ENCODE assay signal across 8 mouse cellular contexts in genomic region chr12:31967536-31967935, GRCm38 (mm10). TPM values are rescaled to one million over a fixed set of nuclear protein-coding genes. Genes with fewer than 3 reads are reported as not detected.
DNase-seq lines count a peak whose midpoint lies in the region; ATAC-seq and TF ChIP-seq lines count a peak whose summit lies in the region.

No protein-coding gene starts in this region.

- TF ChIP-seq CTCF in Patski (IDR thresholded peaks at IDR 0.05) = peak; percentile 73

- H3K36me3 ChIP-seq in liver, embryonic 12.5 days = peaks cover 80% of the 10 kb centered on the region
- peaks cover 5% of the 10 kb centered on the region; the same call in 1 of the 2 replicates for H3K36me3 ChIP-seq in liver, embryonic 11.5 days (ENCODE audit: control insufficient read depth, insufficient read depth, low read length)
- peaks cover 25% of the 10 kb centered on the region for H3K36me3 ChIP-seq in embryonic facial prominence, embryonic 10.5 days (replicated peaks)

- no peak for ATAC-seq in liver, embryonic 12.5 days
- no peak for ATAC-seq in liver, embryonic 11.5 days (replicated peaks; ENCODE audit: low FRiP score)
- ATAC-seq in Patski = no peak
- ATAC-seq in inflammation-experienced regulatory T-cells, adult 6 months = peak; percentile 100

- in situ Hi-C loops in Patski (cut with MboI; ENCODE audit: low pct_unique_long_range_greater_than_20kb) = loop anchor here (5.0 kb wide), 2 partner anchors 180 to 280 kb away; no protein-coding TSS in a partner anchor

- 3% methylated on average over 2 of the region's 2 CpGs for WGBS in liver, embryonic 12.5 days (ENCODE audit: insufficient replicate concordance)
- 9% methylated on average over 2 of the region's 2 CpGs for WGBS in liver, embryonic 11.5 days
- 14% methylated on average over 2 of the region's 2 CpGs for WGBS in embryonic facial prominence, embryonic 10.5 days

- peak overlapping the region; percentile 92 for H3K27ac ChIP-seq in liver, embryonic 12.5 days
- H3K27ac ChIP-seq in liver, embryonic 11.5 days (ENCODE audit: low read depth, low read length) = no peak overlapping the region
- no peak overlapping the region for H3K27ac ChIP-seq in embryonic facial prominence, embryonic 10.5 days (replicated peaks)

- no peak for DNase-seq in liver, embryonic 11.5 days (ENCODE audit: low spot score)
- DNase-seq in Patski (ENCODE audit: low read depth, low spot score) = no peak
- DNase-seq in embryonic facial prominence, embryonic 10.5 days (ENCODE audit: low spot score) = peak; percentile 28
- DNase-seq in lung, postnatal 14 days = peak; percentile 49
- peak; percentile 20 to 63 for DNase-seq in spleen, postnatal 36 days (ENCODE audit: low spot score in 2 of 2)
- DNase-seq in layer of hippocampus, postnatal 25 days (ENCODE audit: extremely low spot score in 1 of 2, low spot score in 1 of 2) = no peak

- H3K27me3 ChIP-seq in liver, embryonic 12.5 days (replicated peaks) = no peaks in the 10 kb centered on the region
- no peaks in the 10 kb centered on the region for H3K27me3 ChIP-seq in liver, embryonic 11.5 days (replicated peaks; ENCODE audit: control insufficient read depth, insufficient read depth, low read length)
- H3K27me3 ChIP-seq in Patski = no peaks in the 10 kb centered on the region
- no peaks in the 10 kb centered on the region for H3K27me3 ChIP-seq in embryonic facial prominence, embryonic 10.5 days (replicated peaks; ENCODE audit: low read depth, poor library complexity, severe bottlenecking)

- CTCF ChIA-PET in Patski (lab: Charles Lee) = interaction anchor here (1.1 to 1.5 kb wide), 2 partner anchors 177 to 279 kb away, joined by 3 to 4 read pairs; no protein-coding TSS in a partner anchor

- POLR2A ChIA-PET in Patski (lab: Charles Lee) = no interaction called here

- no peak overlapping the region for H3K9ac ChIP-seq in liver, embryonic 12.5 days
- no peak overlapping the region for H3K9ac ChIP-seq in liver, embryonic 11.5 days (ENCODE audit: low read depth, low read length)

- no peak overlapping the region for H3K4me2 ChIP-seq in liver, embryonic 12.5 days
- H3K4me2 ChIP-seq in liver, embryonic 11.5 days = no peak overlapping the region

- peaks cover 31% of the 10 kb centered on the region for H3K4me1 ChIP-seq in liver, embryonic 12.5 days
- peaks cover 12% of the 10 kb centered on the region for H3K4me1 ChIP-seq in liver, embryonic 11.5 days (replicated peaks; ENCODE audit: control insufficient read depth, insufficient read depth, low read length)
- no peaks in the 10 kb centered on the region for H3K4me1 ChIP-seq in embryonic facial prominence, embryonic 10.5 days

- no peak overlapping the region for H3K4me3 ChIP-seq in liver, embryonic 12.5 days
- H3K4me3 ChIP-seq in liver, embryonic 11.5 days (ENCODE audit: low read depth, low read length) = no peak overlapping the region
- no peak overlapping the region for H3K4me3 ChIP-seq in embryonic facial prominence, embryonic 10.5 days

- no peaks in the 10 kb centered on the region for H3K9me3 ChIP-seq in liver, embryonic 12.5 days (replicated peaks)
- no peaks in the 10 kb centered on the region for H3K9me3 ChIP-seq in liver, embryonic 11.5 days (ENCODE audit: control insufficient read depth, low read length)
- H3K9me3 ChIP-seq in embryonic facial prominence, embryonic 10.5 days = no peaks in the 10 kb centered on the region

RNA-seq across cellular contexts. Expression of gene Hbp1, which starts 17.2 kb away (rescaled TPM):
- 33.7 and 36.6 TPM in 2 replicates for polyA plus RNA-seq in liver, embryonic 12.5 days (2016; fragmentation: Nextera tagmentation; extraction: Ambion mirVana)
- 51.3 and 57.5 TPM in 2 replicates for polyA plus RNA-seq in liver, embryonic 11.5 days (2014; fragmentation: Nextera tagmentation; extraction: Ambion mirVana)
- 66.0 TPM for polyA plus RNA-seq in Patski (2021)
- polyA plus RNA-seq in embryonic facial prominence, embryonic 10.5 days (2016; fragmentation: Nextera tagmentation; extraction: Ambion mirVana) = 92.9 and 103 TPM in 2 replicates
- 100 to 1,000 TPM in 2 of 3 experiments, 10 to 100 TPM in 1; 90.3 to 147 (median 141) TPM for polyA plus RNA-seq in inflammation-experienced regulatory T-cells, adult 6 months (2017; shearing (Covaris generic))
- 10 to 100 TPM; 23.0 to 27.0 TPM for total RNA-seq in layer of hippocampus, postnatal 25 days (2021)

Comparison
In these comparisons a context has a peak if more than half of its experiments do, and no peak if none do; other contexts are left out.
1. DNase-seq: peak in embryonic facial prominence, embryonic 10.5 days (single experiment), lung, postnatal 14 days (single experiment) and spleen, postnatal 36 days (2 of 2); none in liver, embryonic 11.5 days (single experiment), Patski (single experiment) and layer of hippocampus, postnatal 25 days (0 of 2).